ENCODE assay signal across 8 mouse cellular contexts in genomic region chr9:107738841-107739202, GRCm38 (mm10). TPM values are rescaled to one million over a fixed set of nuclear protein-coding genes. Genes with fewer than 3 reads are reported as not detected.
DNase-seq lines count a peak whose midpoint lies in the region; ATAC-seq lines count a peak whose summit lies in the region.

No protein-coding gene starts in this region.

- ATAC-seq in heart, embryonic 12.5 days (ENCODE audit: insufficient number of reproducible peaks, low FRiP score), result peak; percentile 31; the same call in 1 of the 2 replicates
- ATAC-seq in embryonic facial prominence, embryonic 15.5 days (ENCODE audit: insufficient number of reproducible peaks, low FRiP score, low TSS enrichment, low read depth), result peak; percentile 31; the same call in 1 of the 2 replicates
- peak; percentile 41 for ATAC-seq in intestine, embryonic 16.5 days
- peak; percentile 47 for ATAC-seq in liver, embryonic 16.5 days (ENCODE audit: low read depth)
- ATAC-seq in neural tube, embryonic 15.5 days (ENCODE audit: low FRiP score), result peak; percentile 34

- H3K27ac ChIP-seq in heart, embryonic 12.5 days (ENCODE audit: poor library complexity, severe bottlenecking), result no peak overlapping the region
- H3K27ac ChIP-seq in embryonic facial prominence, embryonic 15.5 days (replicated peaks), result peak overlapping the region; percentile 56; the same call in 1 of the 2 replicates
- H3K27ac ChIP-seq in intestine, embryonic 16.5 days (ENCODE audit: low read length), result no peak overlapping the region
- H3K27ac ChIP-seq in liver, embryonic 16.5 days (ENCODE audit: low read length), result no peak overlapping the region
- H3K27ac ChIP-seq in neural tube, embryonic 15.5 days (replicated peaks), result peak overlapping the region; percentile 58

- H3K9ac ChIP-seq in heart, embryonic 12.5 days, result no peak overlapping the region
- H3K9ac ChIP-seq in embryonic facial prominence, embryonic 15.5 days, result no peak overlapping the region
- no peak overlapping the region for H3K9ac ChIP-seq in intestine, embryonic 16.5 days (ENCODE audit: low read depth, low read length)
- H3K9ac ChIP-seq in liver, embryonic 16.5 days (ENCODE audit: low read depth, low read length), result no peak overlapping the region
- no peak overlapping the region for H3K9ac ChIP-seq in neural tube, embryonic 15.5 days (replicated peaks)

- DNase-seq in heart, adult 8-10 months (ENCODE audit: low spot score), result no peak
- peak; percentile 30 for DNase-seq in T-cell, adult 2 months (ENCODE audit: low spot score)
- no peak for DNase-seq in natural killer cell, adult 2 months (ENCODE audit: low spot score in 2 of 2)

- WGBS in heart, embryonic 12.5 days, result 57% methylated on average over 4 of the region's 4 CpGs
- WGBS in embryonic facial prominence, embryonic 15.5 days, result 43% methylated on average over 4 of the region's 4 CpGs
- 44% methylated on average over 4 of the region's 4 CpGs for WGBS in intestine, embryonic 16.5 days
- 63% methylated on average over 4 of the region's 4 CpGs for WGBS in liver, embryonic 16.5 days (ENCODE audit: insufficient replicate concordance)
- WGBS in neural tube, embryonic 15.5 days, result 56% methylated on average over 4 of the region's 4 CpGs

- no peak overlapping the region for H3K4me3 ChIP-seq in heart, embryonic 12.5 days
- no peak overlapping the region for H3K4me3 ChIP-seq in embryonic facial prominence, embryonic 15.5 days (replicated peaks)
- no peak overlapping the region for H3K4me3 ChIP-seq in intestine, embryonic 16.5 days (ENCODE audit: low read length)
- H3K4me3 ChIP-seq in liver, embryonic 16.5 days (ENCODE audit: low read depth, low read length), result no peak overlapping the region
- H3K4me3 ChIP-seq in neural tube, embryonic 15.5 days (replicated peaks), result no peak overlapping the region

- peaks cover 53% of the 10 kb centered on the region for H3K36me3 ChIP-seq in heart, embryonic 12.5 days
- peaks cover 51% of the 10 kb centered on the region for H3K36me3 ChIP-seq in embryonic facial prominence, embryonic 15.5 days
- H3K36me3 ChIP-seq in intestine, embryonic 16.5 days (ENCODE audit: control insufficient read depth, insufficient read depth, low read length), result peaks cover 40% of the 10 kb centered on the region
- peaks cover 49% of the 10 kb centered on the region for H3K36me3 ChIP-seq in liver, embryonic 16.5 days (ENCODE audit: control insufficient read depth, insufficient read depth)
- H3K36me3 ChIP-seq in neural tube, embryonic 15.5 days, result peaks cover 56% of the 10 kb centered on the region

- H3K4me2 ChIP-seq in heart, embryonic 12.5 days, result no peak overlapping the region
- no peak overlapping the region for H3K4me2 ChIP-seq in embryonic facial prominence, embryonic 15.5 days (replicated peaks)
- H3K4me2 ChIP-seq in intestine, embryonic 16.5 days (ENCODE audit: low read depth, low read length), result no peak overlapping the region
- no peak overlapping the region for H3K4me2 ChIP-seq in liver, embryonic 16.5 days (ENCODE audit: low read depth, low read length)
- no peak overlapping the region for H3K4me2 ChIP-seq in neural tube, embryonic 15.5 days

- peaks cover 26% of the 10 kb centered on the region for H3K4me1 ChIP-seq in heart, embryonic 12.5 days (replicated peaks)
- peaks cover 42% of the 10 kb centered on the region for H3K4me1 ChIP-seq in embryonic facial prominence, embryonic 15.5 days
- peaks cover 23% of the 10 kb centered on the region for H3K4me1 ChIP-seq in intestine, embryonic 16.5 days (ENCODE audit: control insufficient read depth, insufficient read depth, low read length)
- H3K4me1 ChIP-seq in liver, embryonic 16.5 days (ENCODE audit: control insufficient read depth, low read depth, low read length), result peaks cover 7% of the 10 kb centered on the region; the same call in 1 of the 2 replicates
- H3K4me1 ChIP-seq in neural tube, embryonic 15.5 days, result peaks cover 28% of the 10 kb centered on the region

- peaks cover 28% of the 10 kb centered on the region for H3K27me3 ChIP-seq in heart, embryonic 12.5 days (replicated peaks)
- no peaks in the 10 kb centered on the region for H3K27me3 ChIP-seq in embryonic facial prominence, embryonic 15.5 days
- peaks cover 9% of the 10 kb centered on the region for H3K27me3 ChIP-seq in intestine, embryonic 16.5 days (replicated peaks; ENCODE audit: control insufficient read depth, insufficient read depth, low read length)
- H3K27me3 ChIP-seq in liver, embryonic 16.5 days (ENCODE audit: control insufficient read depth, insufficient read depth, low read depth, low read length), result peaks cover 22% of the 10 kb centered on the region
- H3K27me3 ChIP-seq in neural tube, embryonic 15.5 days (replicated peaks), result no peaks in the 10 kb centered on the region

- no peaks in the 10 kb centered on the region for H3K9me3 ChIP-seq in heart, embryonic 12.5 days (replicated peaks)
- no peaks in the 10 kb centered on the region for H3K9me3 ChIP-seq in embryonic facial prominence, embryonic 15.5 days (replicated peaks)
- no peaks in the 10 kb centered on the region for H3K9me3 ChIP-seq in intestine, embryonic 16.5 days (ENCODE audit: control insufficient read depth, low read length)
- H3K9me3 ChIP-seq in liver, embryonic 16.5 days (replicated peaks; ENCODE audit: control insufficient read depth, low read length), result no peaks in the 10 kb centered on the region
- no peaks in the 10 kb centered on the region for H3K9me3 ChIP-seq in neural tube, embryonic 15.5 days (replicated peaks)

RNA-seq across cellular contexts. Expression of gene Sema3f, which starts 28.5 kb away (rescaled TPM):
- polyA plus RNA-seq in heart, embryonic 12.5 days (2016; fragmentation: Nextera tagmentation; extraction: Ambion mirVana), result 8.1 and 8.4 TPM in 2 replicates
- 10 to 100 TPM; 11.9 to 16.5 (median 14.3) TPM for total RNA-seq in heart, adult 8-10 months (2022)
- polyA plus RNA-seq in embryonic facial prominence, embryonic 15.5 days (2015; fragmentation: Nextera tagmentation; extraction: Ambion mirVana), result 40.6 and 44.6 TPM in 2 replicates
- polyA plus RNA-seq in intestine, embryonic 16.5 days (2015; fragmentation: Nextera tagmentation; extraction: Ambion mirVana), result 5.7 and 8.3 TPM in 2 replicates
- polyA plus RNA-seq in liver, embryonic 16.5 days (2015; fragmentation: Nextera tagmentation; extraction: Ambion mirVana), result 0.41 and 0.86 TPM in 2 replicates
- polyA plus RNA-seq in neural tube, embryonic 15.5 days (2015; fragmentation: Nextera tagmentation; extraction: Ambion mirVana), result 10.2 and 12.5 TPM in 2 replicates

RNA-seq across cellular contexts. Expression of gene Rbm5, which starts 32.0 kb away (rescaled TPM):
- 127 and 137 TPM in 2 replicates for polyA plus RNA-seq in heart, embryonic 12.5 days (2016; fragmentation: Nextera tagmentation; extraction: Ambion mirVana)
- total RNA-seq in heart, adult 8-10 months (2022), result 10 to 100 TPM; 34.0 to 45.4 (median 39.7) TPM
- 198 and 218 TPM in 2 replicates for polyA plus RNA-seq in embryonic facial prominence, embryonic 15.5 days (2015; fragmentation: Nextera tagmentation; extraction: Ambion mirVana)
- 127 and 145 TPM in 2 replicates for polyA plus RNA-seq in intestine, embryonic 16.5 days (2015; fragmentation: Nextera tagmentation; extraction: Ambion mirVana)
- polyA plus RNA-seq in liver, embryonic 16.5 days (2015; fragmentation: Nextera tagmentation; extraction: Ambion mirVana), result 72.7 and 78.3 TPM in 2 replicates
- polyA plus RNA-seq in neural tube, embryonic 15.5 days (2015; fragmentation: Nextera tagmentation; extraction: Ambion mirVana), result 229 and 230 TPM in 2 replicates

RNA-seq across cellular contexts. Expression of gene Gnat1, which starts 59.3 kb away (rescaled TPM):
- 0.97 and 1.2 TPM in 2 replicates for polyA plus RNA-seq in heart, embryonic 12.5 days (2016; fragmentation: Nextera tagmentation; extraction: Ambion mirVana)
- not detected for total RNA-seq in heart, adult 8-10 months (2022)
- polyA plus RNA-seq in embryonic facial prominence, embryonic 15.5 days (2015; fragmentation: Nextera tagmentation; extraction: Ambion mirVana), result 1.9 and 3.4 TPM in 2 replicates
- polyA plus RNA-seq in intestine, embryonic 16.5 days (2015; fragmentation: Nextera tagmentation; extraction: Ambion mirVana), result 0.98 and 1.6 TPM in 2 replicates
- 1.1 and 1.3 TPM in 2 replicates for polyA plus RNA-seq in liver, embryonic 16.5 days (2015; fragmentation: Nextera tagmentation; extraction: Ambion mirVana)
- 2.5 and 2.9 TPM in 2 replicates for polyA plus RNA-seq in neural tube, embryonic 15.5 days (2015; fragmentation: Nextera tagmentation; extraction: Ambion mirVana)

Comparison
In these comparisons a context has a peak if more than half of its experiments do, and no peak if none do; other contexts are left out.
1. H3K27ac ChIP-seq: peak in embryonic facial prominence, embryonic 15.5 days (single experiment) and neural tube, embryonic 15.5 days (single experiment); none in heart, embryonic 12.5 days (single experiment), intestine, embryonic 16.5 days (single experiment) and liver, embryonic 16.5 days (single experiment).
2. Peak in every context shown above with its lines, with median percentiles within 50 percentile points of each other: ATAC-seq.